Mouse (Mus musculus) C2C12 (cell line): ENCODE results near the gene Dpysl5.

ENCODE experiments used
- CEBPB ChIP-seq: IDR thresholded peaks from one replicate; pipeline ENCODE4 v1.6.1; 2011; ENCODE audit warnings: low read depth, mild to moderate bottlenecking, control low read depth, moderate library complexity
- CTCF ChIP-seq: IDR thresholded peaks from one replicate; pipeline ENCODE4 v1.5.1; 2011; ENCODE audit not compliant: control insufficient read depth, insufficient read depth, insufficient read length
- MAX ChIP-seq: IDR thresholded peaks from one replicate; pipeline ENCODE4 v1.6.1; 2011; ENCODE audit warnings: mild to moderate bottlenecking, control low read depth
- MYOD1 ChIP-seq: IDR thresholded peaks from one replicate; pipeline ENCODE4 v1.6.1; 2011; ENCODE audit warnings: low read depth; ENCODE audit not compliant: control insufficient read depth, insufficient read length
- MYOG ChIP-seq: IDR thresholded peaks from one replicate; pipeline ENCODE4 v1.6.1; 2011; ENCODE audit not compliant: control insufficient read depth, insufficient read length; ENCODE audit errors: extremely low read depth
- USF1 ChIP-seq: IDR thresholded peaks from one replicate; pipeline ENCODE4 v1.6.1; 2011; ENCODE audit warnings: low read depth, mild to moderate bottlenecking, control low read depth, moderate library complexity

GRCm38 (mm10) chr5:30806106-30806505 lies 94.7 kb downstream of the Dpysl5 start:
- TF ChIP-seq CTCF (peak; percentile 73), MYOD1 (no peak), MYOG (no peak), USF1 (no peak), CEBPB (no peak), MAX (no peak)
